Mouse (Mus musculus) CH12.LX (cell line): ENCODE data around the gene Sobp.

ENCODE experiments used
- E2F4 ChIP-seq: IDR thresholded peaks from 2 replicates; pipeline ENCODE4 v1.6.1; 2011; ENCODE audit warnings: low read depth, low read length, improper control_type of control experiment; ENCODE audit not compliant: insufficient replicate concordance
- JUN ChIP-seq: IDR thresholded peaks from 2 replicates; pipeline ENCODE4 v1.6.1; 2011; ENCODE audit warnings: low read depth, mild to moderate bottlenecking, low read length, improper control_type of control experiment, moderate library complexity; ENCODE audit not compliant: insufficient read depth
- MEF2A ChIP-seq: IDR thresholded peaks from 2 replicates; pipeline ENCODE4 v1.6.1; 2014; ENCODE audit warnings: low read depth, mild to moderate bottlenecking, inconsistent platforms, low read length, improper control_type of control experiment, borderline replicate concordance
- POLR2A ChIP-seq: IDR thresholded peaks from 2 replicates; pipeline ENCODE4 v1.6.1; 2011; ENCODE audit warnings: low read depth, mild to moderate bottlenecking, improper control_type of control experiment, low read length
- TBP ChIP-seq: conservative IDR thresholded peaks from 2 replicates; pipeline ENCODE4 v1.6.1; 2011; ENCODE audit warnings: low read depth, low read length, improper control_type of control experiment
- USF1 ChIP-seq: IDR thresholded peaks from 2 replicates; pipeline ENCODE4 v1.6.1; 2014; ENCODE audit warnings: low read depth, mild to moderate bottlenecking, inconsistent platforms, low read length, improper control_type of control experiment
- ZNF384 ChIP-seq: IDR thresholded peaks from 2 replicates; pipeline ENCODE4 v1.6.1; 2012; ENCODE audit warnings: low read depth, low read length, improper control_type of control experiment, inconsistent platforms

DNA sequence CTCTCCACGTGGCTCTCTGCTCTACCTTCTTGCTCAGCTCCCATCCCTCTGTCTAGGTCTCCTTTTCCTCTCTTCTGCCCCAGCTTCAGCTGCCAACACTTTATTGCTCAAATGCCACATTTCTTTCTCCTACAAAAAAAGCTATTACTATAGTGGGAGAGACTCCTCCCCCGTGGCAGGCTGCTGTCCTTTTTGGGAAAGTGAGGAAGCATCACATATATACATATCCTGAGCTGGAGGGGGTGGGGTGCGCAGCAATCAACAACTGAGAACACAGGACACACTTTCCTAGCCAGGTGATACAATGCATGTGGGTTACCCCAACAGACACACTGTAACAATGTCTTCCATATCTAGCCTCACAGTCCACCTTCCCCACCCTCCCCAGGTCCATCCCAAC lies 196.0 kb downstream of the Sobp start:
- TF ChIP-seq ZNF384, result no peak
- no peak for TF ChIP-seq JUN
- TF ChIP-seq TBP, result no peak
- no peak for TF ChIP-seq USF1
- no peak for TF ChIP-seq MEF2A
- TF ChIP-seq E2F4, result no peak
- no peak for TF ChIP-seq POLR2A
